Mouse (Mus musculus): ENCODE results near the gene Maml3.

The Maml3 gene

DNA sequence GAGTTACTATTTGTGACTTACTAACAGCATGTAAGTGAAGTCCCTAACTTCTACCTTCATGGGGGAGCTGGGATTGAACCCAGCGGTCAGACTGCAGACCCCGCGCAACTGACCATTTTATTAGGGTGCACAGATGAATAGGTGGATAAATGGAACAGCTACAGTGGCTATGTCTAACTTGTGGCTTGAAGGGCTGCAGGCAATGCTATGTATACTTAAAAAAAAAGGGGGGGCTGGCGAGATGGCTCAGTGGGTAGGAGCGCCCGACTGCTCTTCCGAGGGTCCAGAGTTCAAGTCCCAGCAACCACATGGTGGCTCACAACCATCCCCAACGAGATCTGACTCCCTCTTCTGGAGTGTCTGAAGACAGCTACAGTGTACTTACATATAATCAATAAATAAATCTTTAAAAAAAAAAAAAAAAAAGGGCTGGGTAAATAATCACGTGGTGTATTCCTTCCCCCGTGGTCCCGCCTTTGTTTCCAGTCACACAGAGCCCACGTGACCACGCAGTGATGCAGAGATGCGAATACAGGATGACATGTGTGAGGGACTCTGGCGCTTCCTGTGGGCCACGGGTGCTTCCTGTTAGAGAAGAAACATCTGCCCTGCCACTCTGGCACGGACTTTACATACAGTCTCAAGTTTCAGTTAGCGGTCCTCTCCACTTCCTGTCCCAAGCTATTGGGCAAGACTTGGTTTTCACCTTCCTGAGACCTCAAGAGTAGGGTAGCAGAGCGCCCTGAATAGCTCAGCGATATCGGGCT is 105.0 kb downstream of the Maml3 start:
- DNase-seq, result no peak

DNA sequence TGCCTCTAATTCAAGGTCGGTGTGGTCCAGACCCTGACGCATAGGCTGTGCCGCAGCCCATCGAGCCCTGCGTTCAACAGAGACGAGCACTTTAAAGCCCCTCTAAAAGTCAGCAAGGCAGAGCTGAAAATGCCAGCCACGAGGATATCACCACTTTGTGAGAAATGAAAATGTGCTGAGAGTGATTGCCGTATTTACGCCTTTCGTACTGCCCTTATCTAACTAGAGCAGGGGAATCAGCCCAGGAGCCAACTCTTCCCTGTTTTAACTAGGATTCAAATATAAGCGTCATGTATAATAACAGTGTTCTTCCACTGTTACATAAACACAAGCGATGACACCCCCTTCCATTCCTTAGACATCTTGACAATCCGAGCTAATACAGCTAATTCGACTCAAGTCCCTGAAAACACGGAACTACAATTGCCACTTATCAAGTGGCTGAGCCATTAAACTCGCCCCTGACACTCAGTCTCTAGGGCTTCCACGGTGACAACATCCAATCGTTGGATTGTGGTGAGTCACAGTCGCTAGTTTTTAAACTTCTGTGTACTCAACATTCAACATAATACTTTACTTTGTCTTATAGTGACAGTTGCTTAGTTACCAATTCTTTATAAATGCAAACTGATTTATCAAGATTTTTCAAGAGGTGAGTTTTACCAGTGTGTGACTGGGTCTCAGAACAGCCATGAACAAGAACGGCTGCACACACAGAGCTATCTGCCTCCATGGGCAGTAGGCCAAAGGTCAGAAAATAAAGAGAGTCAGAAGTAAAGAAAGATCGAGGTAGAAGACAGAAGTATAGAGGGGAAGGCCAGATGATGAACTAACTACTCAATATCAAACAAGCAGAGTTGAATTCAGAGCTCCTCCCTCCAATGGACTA is 106.1 kb downstream of the Maml3 start:
- DNase-seq, result no peak

DNA sequence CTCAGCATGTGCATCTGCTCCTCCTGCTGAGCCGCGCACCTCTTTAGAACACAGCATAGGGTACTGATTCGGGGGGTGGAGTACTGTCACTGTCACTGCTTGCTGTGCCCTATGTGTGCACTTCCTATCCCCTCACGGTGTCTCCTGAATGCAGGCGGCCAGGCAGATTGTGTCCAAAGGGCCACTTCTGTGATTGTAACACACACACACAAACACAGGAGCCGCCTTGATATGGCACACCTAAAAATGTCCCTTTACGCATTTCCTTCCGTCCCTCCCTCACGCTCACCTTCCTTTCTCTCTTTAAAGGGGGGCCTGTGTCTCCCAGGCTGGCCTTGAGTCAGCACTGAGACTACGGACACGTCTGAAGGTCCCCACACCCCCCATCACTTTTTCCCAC is 107.3 kb downstream of the Maml3 start:
- DNase-seq, result no peak

DNA sequence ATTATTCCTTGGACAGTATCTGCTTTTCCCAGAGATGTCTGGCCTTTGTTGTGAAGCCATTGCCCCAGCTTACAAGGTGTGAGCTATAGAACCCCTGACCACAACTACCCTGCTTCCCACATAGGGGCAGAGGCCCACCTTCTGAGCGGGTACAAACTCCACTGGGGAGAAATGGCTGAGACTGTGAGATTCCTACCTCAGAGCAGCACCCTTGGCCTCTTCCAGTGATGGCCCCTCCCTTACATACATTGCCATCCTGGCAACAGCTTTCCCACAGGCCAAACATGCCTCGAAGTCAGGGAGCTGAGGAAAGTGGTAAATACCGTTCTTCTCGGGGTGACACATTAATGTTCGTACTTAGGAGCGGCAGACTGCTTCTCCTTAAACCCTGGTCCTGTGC is 118.4 kb downstream of the Maml3 start:
- DNase-seq, result no peak

DNA sequence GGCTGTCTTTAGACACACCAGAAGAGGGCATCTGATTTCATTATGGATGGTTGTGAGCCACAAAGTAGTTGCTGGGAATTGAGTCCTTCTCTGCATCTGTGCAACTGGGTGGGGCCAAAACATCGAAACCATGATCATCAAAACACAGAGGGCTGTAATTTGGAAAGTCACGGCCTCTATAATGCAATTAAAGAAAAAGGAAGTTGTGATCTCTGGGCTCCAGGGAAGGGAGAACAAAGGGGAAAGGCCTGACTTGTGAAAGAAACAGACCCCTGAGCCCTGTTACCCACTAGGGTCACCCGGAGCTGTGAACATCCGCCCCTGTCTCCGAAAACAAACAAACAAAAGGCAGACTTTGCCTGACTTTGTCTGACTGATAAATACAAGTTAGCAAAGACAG is 123.4 kb downstream of the Maml3 start:
- no peak for DNase-seq

DNA sequence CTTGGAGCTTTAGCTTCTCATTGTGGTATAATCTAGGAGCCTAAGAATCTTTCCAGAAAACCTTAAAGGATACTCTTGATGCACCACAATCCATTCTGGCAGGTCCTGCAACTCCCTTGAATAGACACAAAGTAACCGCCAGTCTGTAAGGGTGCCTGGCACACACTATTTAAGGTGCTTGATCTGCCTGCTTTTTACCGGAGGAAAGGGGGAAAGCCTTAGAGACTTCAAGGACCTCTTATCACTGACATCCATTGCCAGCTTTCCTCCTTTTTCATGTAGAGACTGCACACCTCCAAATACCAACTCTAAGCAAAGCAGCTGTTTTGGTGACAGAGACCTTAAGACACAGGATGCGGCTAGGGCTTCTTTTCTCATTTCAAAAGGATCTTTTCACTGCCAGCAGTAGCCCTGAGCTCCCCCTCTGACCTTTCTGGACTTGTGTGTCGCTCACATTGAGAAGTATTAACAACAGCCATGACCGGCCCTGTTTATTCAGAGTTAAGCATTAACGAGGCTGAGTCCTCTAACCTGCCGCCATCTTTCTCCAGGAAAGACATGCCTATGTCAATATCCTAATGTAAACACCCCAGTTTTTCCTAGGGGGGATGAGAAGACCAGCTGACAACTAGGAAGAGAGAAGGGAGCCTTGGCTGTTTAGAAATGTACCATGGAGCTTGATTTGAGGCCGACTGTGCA is 127.1 kb downstream of the Maml3 start:
- DNase-seq, result no peak

DNA sequence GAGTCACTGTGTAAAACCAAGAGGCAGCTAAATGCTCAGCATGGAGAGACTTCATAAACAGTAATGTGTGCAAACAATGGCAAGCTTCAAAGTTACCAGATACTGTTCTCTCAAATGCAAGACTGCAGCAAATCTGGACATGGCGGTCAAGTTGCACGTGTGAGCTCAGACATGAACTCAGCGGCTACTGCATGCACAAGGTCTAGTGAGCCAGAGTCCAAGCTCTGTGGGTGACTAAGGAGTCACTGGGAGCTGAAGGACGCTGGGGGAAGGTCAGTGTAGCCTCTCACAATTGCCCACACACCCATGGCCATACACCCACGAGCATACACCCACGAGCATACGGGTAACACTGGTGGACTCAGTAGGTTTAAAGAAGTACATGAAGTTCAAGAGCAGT is 130.3 kb downstream of the Maml3 start:
- DNase-seq, result no peak

DNA sequence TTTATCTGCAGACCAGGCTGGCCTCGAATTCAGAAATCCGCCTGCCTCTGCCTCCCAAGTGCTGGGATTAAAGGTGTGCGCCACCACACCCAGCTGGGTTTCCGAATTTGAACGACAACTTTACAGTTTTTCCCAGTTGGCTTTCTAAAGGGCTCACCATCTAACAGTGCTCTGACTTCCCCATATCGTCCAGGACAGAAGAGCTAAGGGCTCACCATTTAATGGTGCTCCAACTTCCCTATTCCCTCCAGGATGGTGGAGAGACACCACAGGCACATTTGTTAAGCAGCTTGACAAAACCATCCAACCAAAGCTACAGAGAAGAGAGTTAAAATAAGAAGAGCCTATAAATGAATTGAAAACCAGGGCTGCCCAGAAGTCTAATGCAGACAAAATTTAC is 130.7 kb downstream of the Maml3 start:
- DNase-seq, result no peak

DNA sequence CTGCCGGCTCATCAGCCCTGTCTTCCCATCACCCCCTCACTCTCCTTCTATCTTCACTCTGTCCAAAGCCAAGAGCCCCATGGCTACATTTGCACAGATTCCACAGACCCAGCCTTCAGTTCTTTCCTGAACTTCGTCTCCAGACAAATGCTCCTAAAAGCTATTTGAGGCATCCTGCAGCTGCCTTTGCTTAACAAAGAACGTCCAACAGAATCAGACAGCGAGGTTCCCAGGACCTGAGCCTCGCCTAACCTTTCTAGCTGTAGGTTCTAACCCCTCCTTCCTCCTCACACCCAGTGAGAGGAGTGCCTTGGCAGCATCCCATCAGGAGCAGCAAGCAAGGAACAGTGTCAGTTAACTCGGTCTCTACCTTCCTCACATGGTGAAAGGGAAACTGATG is 132.3 kb downstream of the Maml3 start:
- DNase-seq, result no peak

DNA sequence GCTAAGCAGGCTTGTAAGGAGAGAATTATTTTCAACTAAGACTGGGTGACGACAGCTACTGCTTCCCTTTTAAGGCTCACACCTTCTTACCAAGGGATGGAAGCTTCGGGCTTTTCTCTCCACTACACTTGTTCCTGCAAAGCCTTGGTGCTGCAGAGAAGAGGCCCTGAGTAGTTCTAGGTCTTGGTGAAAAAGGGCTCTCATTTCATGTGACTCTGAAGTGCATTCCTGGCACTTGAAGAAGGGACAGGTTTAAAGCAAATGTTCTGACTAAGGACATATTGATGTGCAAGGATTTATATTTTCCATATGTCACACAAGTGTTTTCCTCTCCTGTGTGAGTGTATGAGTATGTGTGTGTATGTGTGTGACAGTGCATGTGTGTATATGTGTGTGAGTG is 134.4 kb downstream of the Maml3 start:
- no peak for DNase-seq

DNA sequence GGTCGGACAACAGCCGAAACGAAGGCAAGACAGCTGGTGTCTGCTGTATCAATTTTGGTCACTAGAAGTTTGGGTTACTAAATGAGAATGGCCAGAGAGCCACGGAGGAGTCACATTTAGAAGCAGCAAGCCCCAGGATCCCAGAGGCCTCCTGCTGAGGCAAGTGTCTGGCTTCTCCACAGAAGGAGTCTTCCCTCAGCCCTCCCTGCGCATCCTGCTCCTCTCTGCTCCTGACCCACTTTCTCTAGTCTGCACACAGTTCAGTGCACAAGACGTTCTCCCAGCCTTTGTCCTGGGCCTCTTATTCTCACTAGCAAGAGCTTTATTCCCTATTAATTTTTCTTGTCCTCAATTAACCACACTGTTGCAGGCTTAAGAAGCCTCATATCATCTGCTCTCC is 135.4 kb downstream of the Maml3 start:
- DNase-seq, result no peak

DNA sequence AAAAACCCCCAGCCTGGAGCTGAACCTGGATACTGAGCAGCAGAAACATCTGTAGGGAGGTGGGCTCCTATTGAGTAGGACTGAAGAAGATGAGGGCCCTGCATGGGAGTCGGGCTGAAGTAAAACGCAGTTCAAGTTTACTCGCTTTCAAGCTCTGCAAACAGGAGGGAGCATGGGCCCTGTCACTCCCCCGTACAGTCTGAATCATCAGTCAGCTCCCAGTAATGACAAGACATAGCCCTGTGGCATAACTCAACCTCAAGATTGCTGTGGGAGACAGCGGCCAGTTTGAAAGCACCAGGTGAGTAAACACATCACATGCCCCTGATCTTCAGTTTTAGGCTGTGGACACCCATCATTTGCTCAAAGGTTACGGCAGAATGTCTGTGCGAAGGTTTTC is 139.0 kb downstream of the Maml3 start:
- DNase-seq, result no peak

DNA sequence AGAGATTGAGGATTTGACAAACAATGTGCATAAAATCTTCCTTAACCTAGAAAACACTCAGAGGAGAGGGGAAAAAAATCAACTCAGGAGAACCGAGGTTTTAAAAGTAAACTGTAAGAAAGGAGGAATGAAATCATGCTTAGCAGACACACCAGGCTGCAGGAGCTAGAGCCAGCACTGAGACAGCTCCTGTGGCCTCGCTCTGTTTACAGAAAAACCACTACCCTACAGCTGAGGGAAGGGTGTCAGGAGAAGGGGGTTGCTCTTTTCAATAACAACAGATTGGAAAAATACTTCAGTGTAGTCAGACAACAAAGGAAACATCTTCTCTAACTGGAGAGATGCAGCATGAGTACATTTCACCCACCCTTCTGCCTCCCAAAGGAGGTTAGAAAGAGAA is 139.4 kb downstream of the Maml3 start:
- no peak for DNase-seq

DNA sequence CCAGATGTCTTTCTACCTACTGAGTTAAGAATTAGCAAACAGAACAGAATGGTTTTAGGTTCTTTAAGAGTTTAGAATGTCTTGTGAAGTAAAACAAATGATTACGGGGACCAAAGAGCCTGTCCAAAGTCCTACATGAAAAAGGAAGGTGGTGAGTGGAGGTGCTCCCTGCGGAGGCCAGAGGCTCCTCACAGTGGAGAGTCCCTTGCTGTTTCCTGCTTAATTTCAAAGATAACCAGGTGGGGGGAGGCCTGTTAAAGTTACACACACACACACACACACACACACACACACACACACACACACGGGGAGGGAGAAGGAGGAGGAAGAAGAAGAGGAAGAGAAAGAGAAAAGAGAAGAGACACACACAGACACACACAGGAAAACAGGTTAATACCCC is 139.9 kb downstream of the Maml3 start:
- no peak for DNase-seq

DNA sequence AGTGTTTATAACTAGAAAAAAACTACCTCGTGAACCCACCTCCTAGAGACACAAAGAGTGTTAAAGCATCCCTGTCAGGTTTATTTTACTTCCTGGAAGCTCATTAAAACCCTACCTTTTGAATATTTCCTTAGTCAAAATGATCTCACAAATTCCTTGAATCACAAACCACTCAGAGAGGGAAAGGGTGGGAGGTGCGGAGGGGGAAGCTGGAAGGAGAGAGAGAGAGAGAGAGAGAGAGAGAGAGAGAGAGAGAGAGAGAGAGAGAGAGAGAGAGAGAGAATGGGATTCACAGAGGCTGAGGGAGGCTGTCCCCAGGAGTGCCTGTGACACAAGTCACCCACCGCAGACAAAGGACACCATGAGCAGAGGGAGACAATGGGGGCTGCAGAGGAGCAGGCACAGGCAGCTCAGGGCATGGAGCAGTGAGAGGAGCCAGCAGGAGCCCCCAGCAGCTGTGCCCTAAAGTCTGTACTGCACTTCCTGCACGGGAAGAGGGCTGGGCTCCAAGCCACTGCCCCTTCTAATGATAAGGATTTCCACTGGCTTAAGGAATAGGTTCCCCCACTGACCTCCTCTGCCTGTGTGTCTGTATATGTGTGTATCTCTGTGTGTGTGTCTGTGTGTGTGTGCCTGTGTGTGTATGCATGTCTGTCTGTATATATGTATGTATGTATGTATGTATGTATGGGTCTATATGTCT is 140.8 kb downstream of the Maml3 start:
- DNase-seq, result no peak

DNA sequence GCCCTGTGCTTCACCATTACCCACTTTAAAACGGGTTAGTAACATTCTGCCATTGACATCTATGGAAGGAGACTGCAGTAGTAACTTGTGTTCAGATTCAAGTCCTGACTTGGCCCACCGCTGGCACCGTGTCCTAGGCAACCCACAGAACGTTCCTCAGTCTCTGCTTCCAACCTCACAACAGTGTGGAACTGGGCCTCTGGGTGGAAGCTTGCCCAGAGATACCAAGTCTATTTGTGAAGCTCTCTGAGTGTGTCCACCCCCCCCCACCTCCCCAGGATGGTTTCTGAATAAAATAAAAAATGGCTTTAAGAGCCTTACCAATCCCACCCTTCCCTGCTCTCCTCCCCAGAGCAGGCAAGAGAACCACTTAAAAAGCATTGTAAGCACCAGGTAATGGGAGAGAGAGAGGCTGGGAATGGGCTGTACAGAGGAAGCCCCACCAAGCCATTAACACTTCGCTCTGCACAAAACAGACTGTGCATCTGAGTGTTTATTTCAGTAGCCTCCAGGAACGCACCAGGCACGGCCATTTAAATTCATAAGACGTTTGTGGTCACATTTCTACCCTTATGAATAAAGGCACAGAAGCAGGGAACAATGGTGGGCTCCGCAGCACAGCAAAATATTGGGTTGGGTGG is 141.6 kb downstream of the Maml3 start:
- peak; percentile 29 for DNase-seq

DNA sequence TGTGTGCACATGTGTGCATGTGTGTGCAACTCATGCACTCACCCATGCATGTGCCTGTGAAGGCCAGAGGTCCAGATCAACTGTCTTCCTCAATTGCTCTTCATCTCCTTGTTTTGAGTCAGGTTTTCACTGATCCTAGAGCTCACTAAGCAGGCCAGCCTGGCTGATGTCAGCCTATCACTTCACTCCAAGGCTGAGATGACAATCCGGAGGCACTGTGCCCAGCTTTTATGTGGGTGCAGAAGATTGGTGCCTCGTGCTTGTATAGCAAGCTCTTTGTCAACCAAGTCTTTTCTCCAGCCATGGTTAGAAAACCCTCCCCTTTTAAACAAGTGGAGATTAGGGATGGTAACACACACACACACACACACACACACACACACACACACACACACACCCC is 146.1 kb downstream of the Maml3 start:
- no peak for DNase-seq

DNA sequence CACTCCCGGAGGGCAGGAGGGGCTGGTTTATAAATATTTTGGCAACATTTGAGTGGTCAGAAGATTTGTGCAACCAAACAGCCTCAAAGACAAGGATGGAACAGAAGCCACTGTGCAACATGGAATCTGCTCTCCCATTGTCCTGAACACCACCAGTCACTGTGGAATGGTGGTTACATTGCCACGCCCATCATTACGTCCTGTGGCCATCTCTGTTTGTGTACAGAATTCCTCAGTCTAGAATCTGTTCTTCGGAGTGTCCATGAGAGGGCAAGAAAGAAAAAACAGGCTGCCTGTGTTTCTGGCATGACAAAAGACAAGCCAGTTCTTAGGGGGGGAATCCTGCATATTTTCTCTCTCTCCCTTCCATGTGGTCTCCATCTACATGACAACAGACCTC is 150.4 kb downstream of the Maml3 start:
- DNase-seq, result no peak

DNA sequence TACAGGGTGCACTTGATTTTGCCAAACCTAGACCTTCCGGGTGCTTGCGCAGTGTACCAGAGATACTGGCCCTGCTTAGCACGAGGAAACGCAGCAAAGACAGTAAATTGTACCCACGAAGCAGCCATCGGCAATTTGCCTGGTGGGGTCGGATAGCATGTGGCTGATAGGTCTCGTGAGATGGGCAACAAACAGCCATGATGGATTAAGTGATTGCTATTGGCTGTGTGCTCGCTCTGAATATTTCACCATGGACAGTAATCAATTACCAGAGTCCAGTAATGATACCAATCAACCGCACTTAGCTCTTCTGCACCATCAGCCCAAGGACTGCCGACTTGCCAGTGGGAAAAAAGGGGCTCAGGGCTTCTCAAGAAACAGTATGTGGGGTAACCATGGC is 150.9 kb downstream of the Maml3 start:
- DNase-seq, result no peak

DNA sequence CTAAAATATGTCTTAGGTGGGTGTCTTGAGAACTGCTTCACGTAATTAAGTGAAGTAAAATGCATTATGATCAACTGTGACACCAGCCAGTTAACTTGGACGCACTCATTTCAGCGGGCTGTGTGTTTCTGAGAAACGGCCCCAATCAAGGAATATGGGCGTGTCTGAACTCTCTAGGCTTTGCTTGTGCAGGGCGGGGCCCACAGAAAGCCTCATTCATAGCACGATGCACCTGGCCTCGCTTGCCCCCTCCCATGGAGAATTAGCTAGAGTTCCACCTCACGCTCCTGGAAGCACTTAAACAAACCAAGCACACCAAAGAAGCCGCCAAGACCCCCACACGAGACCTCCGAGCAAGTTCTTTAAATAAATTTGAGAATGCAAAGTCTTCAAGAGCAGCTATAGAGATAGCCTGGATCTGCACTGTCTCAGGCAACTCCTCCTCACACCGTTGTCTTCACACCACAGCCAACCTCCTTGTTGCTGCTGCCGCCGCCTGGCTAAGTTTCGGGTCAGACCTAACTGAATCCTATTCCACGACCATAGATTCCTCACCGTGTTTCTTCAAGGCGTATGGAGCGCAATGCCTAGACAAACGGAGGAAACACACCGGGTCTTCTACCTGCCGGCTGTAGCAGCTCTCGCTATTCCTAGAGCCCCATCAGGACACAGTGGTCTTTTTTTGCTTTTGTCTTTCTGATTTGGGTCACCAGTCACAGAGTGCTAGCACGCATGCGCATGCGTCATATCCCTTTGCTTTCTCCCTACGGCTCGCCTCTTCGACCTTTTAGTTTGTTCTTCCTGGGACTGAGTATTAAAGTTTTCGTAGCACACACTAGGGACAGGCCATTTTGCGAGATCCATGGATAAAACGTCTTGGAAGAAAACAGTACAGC is 151.9 kb downstream of the Maml3 start:
- DNase-seq, result no peak

DNA sequence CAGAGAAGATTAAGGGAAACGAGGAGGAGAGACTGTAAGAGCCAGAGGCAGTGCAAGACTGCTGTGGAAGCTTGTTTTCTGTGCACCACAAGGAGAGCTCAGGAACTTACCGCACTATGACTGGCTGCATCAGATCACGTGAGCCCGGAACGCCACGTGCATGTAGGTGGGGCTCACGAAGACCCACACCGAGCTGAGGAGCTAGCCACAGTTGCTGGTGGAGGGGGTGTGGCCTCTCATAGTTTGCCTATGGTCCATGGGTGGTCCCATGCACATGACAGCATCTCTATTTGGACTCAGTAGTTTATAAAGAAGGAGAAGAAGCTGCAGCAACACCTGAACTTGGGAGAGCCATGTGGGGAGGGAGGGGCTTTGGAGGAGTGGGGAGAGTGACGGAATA is 152.6 kb downstream of the Maml3 start:
- no peak for DNase-seq

DNA sequence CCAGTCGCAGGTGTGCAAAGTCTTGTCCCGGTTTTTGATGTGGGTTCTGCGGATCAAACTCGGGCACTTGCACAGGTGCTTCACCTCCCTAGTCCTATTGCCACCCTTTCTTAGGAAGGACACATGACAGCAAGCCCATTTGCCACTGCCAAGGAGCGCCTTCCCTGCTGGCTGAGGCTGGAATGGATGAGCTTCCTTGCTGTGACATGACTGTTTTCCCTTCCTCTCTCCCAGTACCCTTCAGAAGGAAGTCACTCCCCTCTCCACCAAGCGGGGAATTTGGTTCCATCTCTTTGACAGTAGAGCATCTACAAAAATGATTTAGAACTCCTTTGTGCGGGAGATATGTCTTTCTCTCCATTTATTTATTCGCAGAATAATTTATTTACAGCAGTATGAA is 155.2 kb downstream of the Maml3 start:
- DNase-seq, result no peak
